Mouse (Mus musculus): ENCODE data around the gene Taf8.
A peak's percentile ranks its signal among the peaks of the same experiment; 100 is the strongest.

The Taf8 gene

GRCm38 (mm10) chr17:47501946-47502706, at the start of gene Taf8:
Gene Taf8, minus strand, starts transcription at chr17:47502292.
- DNase-seq = peak; percentile 95 to 96

GRCm38 (mm10) chr17:47551049-47551448, 49.0 kb upstream of the Taf8 start:
- peak; percentile 14 for DNase-seq

DNA sequence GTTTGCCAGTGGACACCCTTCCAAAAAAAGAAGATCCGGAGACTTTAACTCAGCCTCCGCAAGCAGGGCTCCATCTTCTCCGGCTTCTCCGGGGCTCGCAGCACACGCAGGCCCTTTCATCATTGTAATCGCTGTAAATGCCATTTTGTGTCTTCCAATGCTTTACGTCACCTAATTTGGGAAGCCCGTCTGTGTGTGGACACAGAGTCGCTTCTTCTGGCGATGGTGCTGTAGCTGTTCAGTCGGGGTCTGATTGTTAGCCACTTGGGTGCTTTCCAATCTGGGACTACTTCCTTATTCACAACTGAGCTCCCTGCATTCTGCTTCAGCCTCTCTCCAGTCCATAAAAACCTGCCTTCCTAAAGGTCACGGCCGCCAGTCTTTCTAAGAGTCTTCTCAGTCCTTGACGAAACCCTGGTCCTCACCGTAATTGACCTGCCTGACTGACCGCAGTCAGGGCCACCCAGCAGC, 43.8 kb upstream of the Taf8 start:
- peak; percentile 25 to 28 for DNase-seq

DNA sequence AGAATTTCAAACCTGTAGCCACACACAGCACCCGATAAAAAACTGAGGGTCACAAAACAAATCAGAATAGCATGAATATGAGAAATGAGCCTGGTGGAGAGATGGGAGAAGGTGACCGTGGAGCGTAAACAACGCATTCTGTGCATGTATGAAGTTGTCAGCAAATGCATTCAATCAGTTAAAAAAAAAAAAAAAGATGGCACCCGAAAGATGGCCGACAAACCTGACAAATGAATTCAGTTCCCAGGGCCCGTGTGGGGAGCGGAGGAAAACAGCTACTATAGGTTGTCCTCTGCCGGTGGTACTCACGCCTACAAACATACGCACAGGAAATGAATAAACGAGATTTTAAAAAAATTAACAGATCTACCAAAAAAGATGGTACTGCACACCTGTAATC, 43.1 kb upstream of the Taf8 start:
- no peak for DNase-seq

GRCm38 (mm10) chr17:47543051-47543650, 41.1 kb upstream of the Taf8 start:
- no peak for DNase-seq

DNA sequence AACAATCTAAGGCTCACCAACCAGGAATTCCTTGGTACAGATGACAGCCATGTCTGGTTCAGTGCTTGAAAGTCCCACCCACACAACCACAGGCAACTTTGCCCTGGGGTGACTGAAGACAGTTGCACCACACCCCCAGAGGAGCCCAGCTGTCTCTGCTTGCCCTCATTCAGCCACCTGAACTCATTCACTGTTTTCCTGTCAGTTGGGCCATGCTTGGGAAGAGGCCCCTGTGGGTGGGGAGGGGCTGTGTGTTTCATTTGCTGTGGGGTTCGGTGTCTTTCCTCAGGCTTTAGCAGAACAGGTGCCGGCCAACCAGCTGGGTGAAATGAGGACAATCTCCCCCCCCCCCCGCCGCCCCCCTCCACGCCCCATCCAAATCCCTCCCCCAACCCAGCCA, 40.0 kb upstream of the Taf8 start:
- no peak for DNase-seq

- DNase-seq = no peak
Measured at GRCm38 (mm10) chr17:47539128-47539527, 37.0 kb upstream of the Taf8 start.

GRCm38 (mm10) chr17:47538049-47538448, 36.0 kb upstream of the Taf8 start:
- DNase-seq = no peak

GRCm38 (mm10) chr17:47535812-47536236, 33.7 kb upstream of the Taf8 start:
- no peak for DNase-seq

- DNase-seq = no peak
Measured at GRCm38 (mm10) chr17:47533691-47534090, 31.6 kb upstream of the Taf8 start.

DNA sequence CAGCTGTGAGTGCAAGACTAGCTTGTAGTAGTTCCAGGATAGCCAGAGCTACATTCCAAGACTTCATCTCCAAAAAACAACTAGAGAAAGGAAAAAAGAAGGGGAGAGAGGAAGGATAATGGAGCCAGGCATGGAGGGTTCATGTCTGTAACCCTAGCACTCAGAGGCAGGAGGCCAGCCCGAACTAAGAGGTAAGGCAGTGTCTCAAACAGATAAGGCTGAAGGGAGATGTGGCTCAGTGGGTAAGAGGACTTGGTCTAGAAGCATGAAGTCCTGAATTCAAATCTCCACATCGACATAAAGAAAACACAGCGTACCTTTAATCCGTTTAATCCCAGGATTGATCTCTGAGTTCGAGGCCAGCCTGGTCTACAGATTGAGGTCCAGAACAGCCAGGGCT, 30.3 kb upstream of the Taf8 start:
- DNase-seq = no peak

GRCm38 (mm10) chr17:47531387-47531818, 29.3 kb upstream of the Taf8 start:
- no peak for DNase-seq

DNA sequence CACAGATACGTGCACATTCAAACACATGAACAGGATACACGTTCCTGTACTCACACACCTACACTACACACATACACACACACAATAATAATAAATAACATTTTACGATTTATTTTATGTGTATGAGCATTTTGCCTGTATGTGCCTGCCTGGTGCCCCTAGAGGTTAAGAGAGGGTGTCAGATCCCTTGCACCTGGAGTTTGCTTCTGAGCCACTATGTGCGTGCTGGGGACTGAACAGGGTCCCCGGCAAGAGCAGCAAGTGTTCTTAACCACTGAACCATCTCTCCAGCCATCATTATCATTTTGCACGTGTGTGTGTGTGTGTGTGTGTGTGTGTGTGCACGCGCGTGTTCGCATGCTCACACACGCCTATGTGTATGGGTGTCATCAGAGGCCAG, 27.5 kb upstream of the Taf8 start:
- DNase-seq = no peak

DNA sequence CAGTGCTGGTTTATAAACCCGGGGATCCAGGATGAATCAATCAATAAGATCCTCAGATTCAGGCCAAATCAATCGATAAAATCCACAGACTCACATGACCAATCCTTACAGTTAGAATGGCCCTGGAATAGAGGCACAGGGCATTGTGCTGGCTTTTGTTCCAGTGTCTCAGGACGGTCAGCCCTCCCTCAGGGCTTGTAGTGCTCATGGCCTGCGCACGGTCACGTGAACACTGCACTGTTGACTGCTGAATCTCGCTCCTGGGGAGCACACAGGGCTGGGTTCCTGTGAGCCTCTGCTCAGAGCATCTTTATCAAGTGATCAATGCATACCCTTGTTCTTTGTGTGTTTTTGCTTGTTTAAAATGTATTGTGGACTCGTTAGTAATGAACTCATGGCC, 26.8 kb upstream of the Taf8 start:
- DNase-seq = no peak

GRCm38 (mm10) chr17:47527581-47528300, 25.6 kb upstream of the Taf8 start:
- no peak for DNase-seq

DNA sequence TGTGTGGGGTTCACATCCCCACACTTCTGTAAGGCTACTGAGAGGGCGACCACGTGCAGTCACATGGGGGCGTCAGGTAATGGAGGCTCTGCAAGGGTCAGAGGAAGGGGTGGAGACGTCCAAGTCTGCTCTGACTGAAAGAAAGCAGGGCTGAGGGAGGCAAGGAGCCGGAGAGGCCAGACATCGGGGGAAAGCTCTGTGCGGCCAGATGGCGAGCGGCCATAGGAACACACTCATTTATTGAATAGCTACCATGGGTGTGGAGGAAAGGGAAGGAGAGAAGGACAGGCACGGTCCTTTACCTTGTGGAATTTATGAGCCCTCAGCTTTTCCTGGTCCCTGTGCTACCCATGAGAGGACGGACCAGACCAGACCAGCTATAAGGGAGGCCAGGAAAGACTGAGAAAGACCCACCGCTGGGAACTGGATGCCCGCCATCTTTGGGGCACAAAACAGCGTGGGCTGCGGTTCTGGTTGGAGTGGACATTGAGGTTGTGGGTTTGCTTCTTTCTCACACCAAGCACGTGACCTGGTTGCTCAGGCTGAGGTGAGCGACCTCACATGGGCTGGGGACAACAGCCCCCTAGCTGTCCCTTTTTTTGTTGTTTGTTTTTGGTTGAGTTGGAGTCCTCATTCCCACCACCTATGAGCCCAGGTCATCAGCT, 24.9 kb upstream of the Taf8 start:
- DNase-seq = peak in 1 of 2 experiments; percentile 45

- no peak for DNase-seq
Measured at GRCm38 (mm10) chr17:47524991-47525390, 22.9 kb upstream of the Taf8 start.

DNA sequence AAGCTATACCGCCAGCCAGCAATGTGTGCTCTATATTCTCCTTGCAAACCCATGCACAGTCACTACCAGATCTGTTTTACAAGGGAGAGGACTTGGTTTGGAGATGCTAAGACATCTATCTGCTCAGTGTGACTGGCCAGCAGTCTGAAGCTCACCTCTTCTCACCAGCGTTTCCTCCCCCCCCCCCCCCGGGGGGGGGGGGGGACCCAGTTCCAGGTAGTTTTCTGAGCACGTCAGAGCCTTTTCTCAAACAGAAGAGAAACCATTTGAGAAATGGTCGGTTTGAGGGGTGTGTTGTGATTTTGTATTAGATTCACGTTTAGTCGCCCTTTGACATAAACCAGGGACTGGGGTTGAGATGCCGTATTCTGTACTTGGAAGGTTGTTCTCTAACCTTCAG, 22.0 kb upstream of the Taf8 start:
- no peak for DNase-seq

GRCm38 (mm10) chr17:47523211-47523682, 21.2 kb upstream of the Taf8 start:
- peak in 1 of 2 experiments; percentile 17 for DNase-seq

DNA sequence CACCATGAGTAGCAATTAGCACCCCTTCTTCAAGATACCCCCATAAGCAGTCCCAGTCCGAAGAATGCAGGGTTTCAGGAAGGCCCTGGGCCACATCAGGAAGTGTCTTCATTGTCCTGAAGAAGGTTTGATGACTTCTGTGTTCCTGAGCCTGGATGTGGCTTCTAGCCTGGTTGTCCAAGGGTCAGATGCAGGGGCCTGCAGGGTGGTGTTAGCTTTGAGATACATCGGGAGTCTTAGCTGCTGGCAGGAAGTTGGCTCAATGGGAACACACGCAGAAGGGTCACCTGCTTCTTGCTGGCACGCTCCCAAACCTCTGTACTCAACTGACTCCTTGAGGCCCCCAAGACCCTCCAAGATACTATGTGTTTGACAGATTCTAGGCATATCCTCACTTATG, 20.4 kb upstream of the Taf8 start:
- no peak for DNase-seq

DNA sequence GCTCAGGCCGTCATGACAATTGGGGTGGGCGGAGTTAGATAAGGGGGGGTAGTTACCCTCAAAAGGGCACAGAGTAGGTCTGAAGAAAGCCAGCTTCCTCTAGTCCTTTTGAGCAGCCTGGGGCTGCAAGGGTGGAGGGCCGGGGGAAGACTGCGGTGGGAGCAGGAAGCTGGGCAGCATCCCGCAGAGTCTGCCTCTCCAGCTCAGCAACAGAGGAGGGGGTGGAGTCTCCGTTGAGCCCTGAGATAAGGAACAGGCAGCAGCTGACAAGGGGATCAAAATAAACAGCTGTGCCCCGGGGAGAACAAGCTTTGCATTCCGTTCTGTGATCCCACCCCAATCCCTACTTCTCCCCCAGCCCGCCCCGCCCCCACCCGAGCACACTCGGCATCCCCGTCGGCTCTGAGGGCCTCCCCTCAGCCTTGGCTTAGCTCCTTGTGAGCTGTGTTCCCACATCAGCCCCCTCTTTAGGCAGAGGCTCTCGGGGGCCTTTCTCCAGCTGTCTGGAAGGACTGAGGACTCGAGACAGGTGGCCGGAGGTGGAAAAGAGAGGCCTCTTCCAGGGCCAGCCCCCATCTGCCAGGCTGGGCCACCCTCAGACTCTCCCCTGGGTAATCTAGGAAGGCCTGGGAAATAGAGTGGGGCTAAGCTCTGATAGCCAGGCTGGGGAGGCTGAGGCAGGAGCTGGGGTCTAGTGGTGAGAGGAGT, 19.6 kb upstream of the Taf8 start:
- peak in 1 of 2 experiments; percentile 55 for DNase-seq

GRCm38 (mm10) chr17:47518205-47518604, 16.1 kb upstream of the Taf8 start:
- no peak for DNase-seq
